Mouse (Mus musculus): ENCODE measurements around the gene Nostrin. TPM values are rescaled to one million over a fixed set of nuclear protein-coding genes. Genes with fewer than 3 reads are reported as not detected.

Gene Nostrin
- total RNA-seq, 1 experiment: 2.5 TPM

DNA sequence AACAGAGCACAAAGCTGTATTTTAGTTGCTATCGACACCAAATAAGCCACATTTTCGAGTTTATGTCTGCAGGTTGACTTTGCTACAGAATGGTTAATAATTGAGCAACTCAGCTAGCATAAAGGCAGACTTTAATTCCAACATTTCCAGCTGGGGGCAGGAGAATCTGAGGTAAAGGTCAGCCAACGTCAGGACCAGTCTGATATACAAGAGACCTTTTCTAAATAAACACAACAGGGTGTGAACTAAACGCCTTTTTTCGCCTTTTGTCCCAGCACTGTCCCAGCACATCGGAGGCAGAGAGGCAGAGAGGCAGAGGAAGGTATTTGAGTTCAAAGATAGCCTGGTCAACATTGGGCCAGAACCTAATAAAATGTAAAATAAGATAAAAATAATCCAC lies 69.6 kb downstream of the Nostrin start:
- peak overlapping the region; percentile 98 for H3K9ac ChIP-seq (ENCODE audit: insufficient read depth, low read depth, low read length, poor library complexity, severe bottlenecking)
- no peaks in the 10 kb centered on the region for H3K9me3 ChIP-seq (ENCODE audit: control insufficient read depth, insufficient read depth, low read depth, low read length)
- TF ChIP-seq MAFK (IDR thresholded peaks at IDR 0.05; ENCODE audit: insufficient read depth, low read depth, low read length): no peak
- TF ChIP-seq HCFC1 (IDR thresholded peaks at IDR 0.05; ENCODE audit: borderline replicate concordance, insufficient read depth, low read length): no peak
- no peak for TF ChIP-seq ZC3H11A (IDR thresholded peaks at IDR 0.05; ENCODE audit: borderline replicate concordance, low read depth, low read length)
- no peak for TF ChIP-seq ZNF384 (IDR thresholded peaks at IDR 0.05; ENCODE audit: low read depth, low read length)
- TF ChIP-seq CHD2 (IDR thresholded peaks at IDR 0.05; ENCODE audit: low read depth, low read length): no peak
- peaks cover 21% of the 10 kb centered on the region for H3K36me3 ChIP-seq (ENCODE audit: control insufficient read depth, insufficient read depth, low read length, poor library complexity, severe bottlenecking)
- no peak for DNase-seq (ENCODE audit: low read depth, low spot score)
- in situ Hi-C loops (cut with MboI; ENCODE audit: low sequenced_read_pairs in 2 of 2, unreplicated experiment in 2 of 2): no loop called here
- no peak overlapping the region for H3K27ac ChIP-seq (ENCODE audit: insufficient read depth, low read depth, low read length, poor library complexity, severe bottlenecking)
- peak overlapping the region; percentile 86 to 99 for H3K4me3 ChIP-seq (ENCODE audit: insufficient read depth in 1 of 2, low read depth in 1 of 2, low read length in 2 of 2, poor library complexity in 1 of 2, severe bottlenecking in 1 of 2)
- peaks cover 0 to 5% of the 10 kb centered on the region in 2 experiments; a peak in 1 of 4 replicates for H3K4me1 ChIP-seq (ENCODE audit: control insufficient read depth in 2 of 2, insufficient read depth in 2 of 2, low read length in 2 of 2, poor library complexity in 1 of 2)

DNA sequence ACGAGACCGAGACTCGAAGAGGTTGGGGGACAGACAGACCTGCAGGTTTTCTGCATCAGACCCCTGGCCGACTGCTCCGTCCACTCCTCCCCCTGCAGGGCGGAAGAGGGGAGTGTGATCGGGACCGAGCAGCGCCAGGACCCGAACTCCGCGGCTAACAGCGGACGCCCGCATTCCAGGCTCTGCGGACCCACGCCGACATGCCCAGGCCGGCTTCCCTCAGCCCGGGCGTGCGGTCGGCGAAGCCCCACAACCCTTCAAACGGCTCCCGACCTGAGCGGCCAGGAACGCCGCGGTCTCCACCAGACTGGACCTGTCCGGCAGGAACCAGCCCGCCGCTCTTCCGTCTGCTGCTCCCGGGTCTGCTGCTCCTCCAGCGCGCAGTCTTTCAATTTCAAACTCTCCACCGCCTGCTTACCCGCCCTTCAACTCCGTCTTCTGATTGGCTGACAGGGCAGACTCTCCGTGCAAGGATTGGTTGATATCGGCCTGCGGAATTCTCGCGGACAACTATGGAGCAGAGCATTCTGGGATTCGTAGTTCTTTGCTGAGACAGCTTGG lies 70.3 kb downstream of the Nostrin start, which contains the start of gene Spc25:
Gene Spc25, minus strand, starts transcription at position 404 of the 561 bp plus-strand sequence.
- in situ Hi-C loops (cut with MboI; ENCODE audit: low sequenced_read_pairs in 2 of 2, unreplicated experiment in 2 of 2): no loop called here
- Histone ChIP-seq H3K4me3 (ENCODE audit: insufficient read depth in 1 of 2, low read depth in 1 of 2, low read length in 2 of 2, poor library complexity in 1 of 2, severe bottlenecking in 1 of 2) (peak within 1 kb of the TSS; percentile 86 to 99), H3K36me3 (ENCODE audit: control insufficient read depth, insufficient read depth, low read length, poor library complexity, severe bottlenecking) (peaks cover 19% of the 10 kb centered on the region), H3K9me3 (ENCODE audit: control insufficient read depth, insufficient read depth, low read depth, low read length) (no peaks in the 10 kb centered on the region), H3K4me1 (ENCODE audit: control insufficient read depth in 2 of 2, insufficient read depth in 2 of 2, low read length in 2 of 2, poor library complexity in 1 of 2) (peaks cover 0 to 5% of the 10 kb centered on the region in 2 experiments; a peak in 1 of 4 replicates), H3K27ac (ENCODE audit: insufficient read depth, low read depth, low read length, poor library complexity, severe bottlenecking) (peak within 1 kb of the TSS; percentile 45), H3K9ac (ENCODE audit: insufficient read depth, low read depth, low read length, poor library complexity, severe bottlenecking) (peak within 1 kb of the TSS; percentile 98)
- peak; percentile 90 for DNase-seq (ENCODE audit: low read depth, low spot score)
- TF ChIP-seq CHD2 (IDR thresholded peaks at IDR 0.05; ENCODE audit: low read depth, low read length) (peak; percentile 98), HCFC1 (IDR thresholded peaks at IDR 0.05; ENCODE audit: borderline replicate concordance, insufficient read depth, low read length) (peak; percentile 96), MAFK (IDR thresholded peaks at IDR 0.05; ENCODE audit: insufficient read depth, low read depth, low read length) (no peak)

DNA sequence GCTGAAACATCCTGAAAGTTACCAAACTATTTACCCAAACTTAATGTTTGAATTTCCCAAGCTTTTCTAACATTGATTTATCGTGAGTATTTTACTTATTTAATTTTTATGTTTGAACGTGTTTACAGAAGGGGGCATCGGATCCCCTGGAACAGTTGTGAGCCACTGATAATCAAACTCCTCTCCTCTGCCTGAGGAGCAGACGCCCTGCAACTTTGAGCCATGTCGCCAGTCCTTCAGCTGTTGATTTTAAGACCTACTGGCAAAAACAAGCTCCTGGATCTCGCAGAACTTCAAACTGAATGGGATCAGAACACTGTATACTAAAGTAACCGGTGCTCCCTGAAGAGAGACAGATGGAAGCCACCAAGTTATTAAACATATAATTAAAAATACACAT lies 70.9 kb downstream of the Nostrin start:
- H3K27ac ChIP-seq (ENCODE audit: insufficient read depth, low read depth, low read length, poor library complexity, severe bottlenecking): no peak overlapping the region
- no peak for DNase-seq (ENCODE audit: low read depth, low spot score)
- H3K9me3 ChIP-seq (ENCODE audit: control insufficient read depth, insufficient read depth, low read depth, low read length): no peaks in the 10 kb centered on the region
- peak overlapping the region in 1 of 2 experiments; percentile 64; a peak in 2 of 4 replicates for H3K4me3 ChIP-seq (ENCODE audit: insufficient read depth in 1 of 2, low read depth in 1 of 2, low read length in 2 of 2, poor library complexity in 1 of 2, severe bottlenecking in 1 of 2)
- peak overlapping the region; percentile 24; the same call in 1 of the 2 replicates for H3K9ac ChIP-seq (ENCODE audit: insufficient read depth, low read depth, low read length, poor library complexity, severe bottlenecking)
- in situ Hi-C loops (cut with MboI; ENCODE audit: low sequenced_read_pairs in 2 of 2, unreplicated experiment in 2 of 2): no loop called here
- TF ChIP-seq ZC3H11A (IDR thresholded peaks at IDR 0.05; ENCODE audit: borderline replicate concordance, low read depth, low read length): no peak
- TF ChIP-seq MAFK (IDR thresholded peaks at IDR 0.05; ENCODE audit: insufficient read depth, low read depth, low read length): no peak
- TF ChIP-seq HCFC1 (IDR thresholded peaks at IDR 0.05; ENCODE audit: borderline replicate concordance, insufficient read depth, low read length): no peak
- TF ChIP-seq ZNF384 (IDR thresholded peaks at IDR 0.05; ENCODE audit: low read depth, low read length): no peak
- TF ChIP-seq CHD2 (IDR thresholded peaks at IDR 0.05; ENCODE audit: low read depth, low read length): no peak
- peaks cover 0 to 5% of the 10 kb centered on the region in 2 experiments; a peak in 1 of 4 replicates for H3K4me1 ChIP-seq (ENCODE audit: control insufficient read depth in 2 of 2, insufficient read depth in 2 of 2, low read length in 2 of 2, poor library complexity in 1 of 2)
- peaks cover 12% of the 10 kb centered on the region for H3K36me3 ChIP-seq (ENCODE audit: control insufficient read depth, insufficient read depth, low read length, poor library complexity, severe bottlenecking)

DNA sequence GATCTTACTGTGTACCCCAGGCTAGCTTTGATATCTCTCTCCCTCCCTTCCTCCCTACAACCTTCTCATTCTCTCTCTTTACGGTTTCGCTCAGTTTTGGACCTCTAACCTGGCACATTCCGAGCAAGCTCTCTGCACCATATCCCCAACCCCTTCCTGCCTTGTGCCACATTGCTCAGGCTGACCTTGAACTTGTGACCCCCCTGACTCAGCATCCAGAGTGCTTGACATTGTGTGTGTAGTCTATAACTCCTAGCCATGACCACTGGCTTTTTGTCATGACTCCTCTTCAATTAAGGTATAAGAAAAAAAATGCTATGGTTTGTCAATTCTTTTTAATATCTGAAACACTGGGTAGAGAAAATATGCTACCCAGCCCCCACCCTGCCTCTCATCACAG lies 74.1 kb downstream of the Nostrin start:
- H3K9me3 ChIP-seq (ENCODE audit: control insufficient read depth, insufficient read depth, low read depth, low read length): no peaks in the 10 kb centered on the region

DNA sequence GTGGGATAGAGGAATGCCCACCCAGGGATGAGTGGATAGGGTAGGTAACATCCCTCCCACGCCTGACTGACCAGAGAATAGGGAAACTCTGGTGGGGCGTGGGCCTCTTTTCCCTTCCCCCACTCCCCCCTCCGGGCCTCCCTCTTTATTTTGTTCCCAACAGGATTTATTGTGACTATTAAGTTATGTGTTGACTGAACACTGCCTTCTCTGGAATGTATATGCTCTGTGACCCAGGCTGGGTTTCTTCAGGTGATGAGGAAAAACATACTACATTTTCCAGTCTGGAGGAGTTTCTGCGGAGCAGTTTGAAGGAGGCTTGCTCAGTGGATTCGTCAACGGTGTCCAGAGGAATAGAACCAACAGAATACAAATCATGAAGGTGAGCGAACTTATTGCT lies 75.2 kb downstream of the Nostrin start, which contains the start of gene G6pc2:
Gene G6pc2, plus strand, starts transcription at position 301 of the 400 bp plus-strand sequence.
- Histone ChIP-seq H3K9ac (ENCODE audit: insufficient read depth, low read depth, low read length, poor library complexity, severe bottlenecking) (no peak within 1 kb of the TSS), H3K36me3 (ENCODE audit: control insufficient read depth, insufficient read depth, low read length, poor library complexity, severe bottlenecking) (no peaks in the 10 kb centered on the region), H3K4me1 (ENCODE audit: control insufficient read depth in 2 of 2, insufficient read depth in 2 of 2, low read length in 2 of 2, poor library complexity in 1 of 2) (0 out of 4 replicates have a peak, but pooled peaks cover 0 to 2% of the 10 kb centered on the region in 2 experiments), H3K4me3 (ENCODE audit: insufficient read depth in 1 of 2, low read depth in 1 of 2, low read length in 2 of 2, poor library complexity in 1 of 2, severe bottlenecking in 1 of 2) (no peak within 1 kb of the TSS), H3K9me3 (ENCODE audit: control insufficient read depth, insufficient read depth, low read depth, low read length) (no peaks in the 10 kb centered on the region), H3K27ac (ENCODE audit: insufficient read depth, low read depth, low read length, poor library complexity, severe bottlenecking) (no peak within 1 kb of the TSS)
- in situ Hi-C loops (cut with MboI; ENCODE audit: low sequenced_read_pairs in 2 of 2, unreplicated experiment in 2 of 2): no loop called here
- DNase-seq (ENCODE audit: low read depth, low spot score): no peak
- TF ChIP-seq HCFC1 (IDR thresholded peaks at IDR 0.05; ENCODE audit: borderline replicate concordance, insufficient read depth, low read length): no peak
- no peak for TF ChIP-seq CHD2 (IDR thresholded peaks at IDR 0.05; ENCODE audit: low read depth, low read length)
- TF ChIP-seq MAFK (IDR thresholded peaks at IDR 0.05; ENCODE audit: insufficient read depth, low read depth, low read length): no peak
- TF ChIP-seq ZNF384 (IDR thresholded peaks at IDR 0.05; ENCODE audit: low read depth, low read length): no peak
- no peak for TF ChIP-seq ZC3H11A (IDR thresholded peaks at IDR 0.05; ENCODE audit: borderline replicate concordance, low read depth, low read length)

More for the DNA sequence above, 74.1 kb downstream of the Nostrin start:
- TF ChIP-seq MAFK (IDR thresholded peaks at IDR 0.05; ENCODE audit: insufficient read depth, low read depth, low read length) (peak; percentile 82), ZNF384 (IDR thresholded peaks at IDR 0.05; ENCODE audit: low read depth, low read length) (no peak)
- no peak overlapping the region for H3K9ac ChIP-seq (ENCODE audit: insufficient read depth, low read depth, low read length, poor library complexity, severe bottlenecking)
- H3K4me3 ChIP-seq (ENCODE audit: insufficient read depth in 1 of 2, low read depth in 1 of 2, low read length in 2 of 2, poor library complexity in 1 of 2, severe bottlenecking in 1 of 2): no peak overlapping the region
- no peaks in the 10 kb centered on the region for H3K36me3 ChIP-seq (ENCODE audit: control insufficient read depth, insufficient read depth, low read length, poor library complexity, severe bottlenecking)
- no peak overlapping the region for H3K27ac ChIP-seq (ENCODE audit: insufficient read depth, low read depth, low read length, poor library complexity, severe bottlenecking)
- H3K4me1 ChIP-seq (ENCODE audit: control insufficient read depth in 2 of 2, insufficient read depth in 2 of 2, low read length in 2 of 2, poor library complexity in 1 of 2): peaks cover 2 to 3% of the 10 kb centered on the region in 2 experiments; a peak in 1 of 4 replicates
- DNase-seq (ENCODE audit: low read depth, low spot score): no peak
- in situ Hi-C loops (cut with MboI; ENCODE audit: low sequenced_read_pairs in 2 of 2, unreplicated experiment in 2 of 2): no loop called here
